Mouse (Mus musculus): ENCODE results near the gene Syne4.
A peak's percentile ranks its signal among the peaks of the same experiment; 100 is the strongest.

Gene Syne4

GRCm38 (mm10) chr7:30297266-30297665 is 17.3 kb upstream of the Syne4 start:
- DNase-seq = no peak

- no peak for DNase-seq
These were observed 13.7 kb upstream of the Syne4 start for GRCm38 (mm10) chr7:30300914-30301313.

GRCm38 (mm10) chr7:30306083-30306779 is 8.4 kb upstream of the Syne4 start:
- no peak for DNase-seq

- peak; percentile 93 to 94 for DNase-seq
These were observed 6.3 kb upstream of the Syne4 start, which contains the start of gene Alkbh6 for GRCm38 (mm10) chr7:30308076-30309005. Gene Alkbh6 (plus strand): TSS chr7:30308717.

- no peak for DNase-seq
These were observed 5.0 kb upstream of the Syne4 start for GRCm38 (mm10) chr7:30309395-30310129.

- DNase-seq = no peak
These were observed 4.5 kb upstream of the Syne4 start for GRCm38 (mm10) chr7:30310136-30310535.

GRCm38 (mm10) chr7:30313666-30314320 is 814 bp upstream of the Syne4 start:
- no peak for DNase-seq

GRCm38 (mm10) chr7:30315559-30316529 is 1.2 kb downstream of the Syne4 start:
- DNase-seq = no peak

- DNase-seq = no peak
These were observed 3.5 kb downstream of the Syne4 start for GRCm38 (mm10) chr7:30318142-30318541.

GRCm38 (mm10) chr7:30320946-30321345 is 6.3 kb downstream of the Syne4 start:
- no peak for DNase-seq

- DNase-seq = peak; percentile 62 to 74
These were observed 7.1 kb downstream of the Syne4 start, which contains the start of gene E130208F15Rik for GRCm38 (mm10) chr7:30321539-30322284. Gene E130208F15Rik (plus strand): TSS chr7:30321740.

GRCm38 (mm10) chr7:30322285-30322667 is 7.7 kb downstream of the Syne4 start:
- peak; percentile 95 to 96 for DNase-seq

- no peak for DNase-seq
These were observed 8.3 kb downstream of the Syne4 start for GRCm38 (mm10) chr7:30322865-30323264.

- DNase-seq = no peak
These were observed 9.2 kb downstream of the Syne4 start, which contains the start of gene Sdhaf1 for GRCm38 (mm10) chr7:30323795-30324194. Gene Sdhaf1 (minus strand): TSS chr7:30323895.

- no peak for DNase-seq
These were observed 9.8 kb downstream of the Syne4 start for GRCm38 (mm10) chr7:30324300-30324944.

- DNase-seq = no peak
These were observed 10.8 kb downstream of the Syne4 start for GRCm38 (mm10) chr7:30325364-30325763.

- DNase-seq = no peak
These were observed 11.8 kb downstream of the Syne4 start for GRCm38 (mm10) chr7:30326427-30326826.

GRCm38 (mm10) chr7:30327140-30327539 is 12.5 kb downstream of the Syne4 start:
- no peak for DNase-seq

- no peak for DNase-seq
These were observed 13.8 kb downstream of the Syne4 start for GRCm38 (mm10) chr7:30328379-30328778.

- DNase-seq = peak; percentile 45 to 70
These were observed 17.3 kb downstream of the Syne4 start for GRCm38 (mm10) chr7:30331887-30332286.
